Comparison of ENCODE assay signal across 11 mouse cellular contexts in genomic region chr19:23862736-23863135, GRCm38 (mm10).
DNase-seq lines count a peak whose midpoint lies in the region; ATAC-seq and TF ChIP-seq lines count a peak whose summit lies in the region.
"Had no signal": no experiment of that assay in that cellular context is flagged by ENCODE, and none has a peak within 500 bp of the region (broad histone marks: within the 10 kb centered on the region; RNA-seq: fewer than 3 reads in every experiment).

No protein-coding gene starts in this region.

- H3K27ac ChIP-seq in kidney, adult 2 months (ENCODE audit: insufficient read depth, low read depth, low read length): no peak overlapping the region
- H3K27ac ChIP-seq in midbrain, embryonic 14.5 days (replicated peaks; ENCODE audit: low read depth, low read length): no peak overlapping the region
- no peak overlapping the region for H3K27ac ChIP-seq in midbrain, embryonic 16.5 days (ENCODE audit: low read length)
- H3K27ac ChIP-seq in hindbrain, embryonic 10.5 days: no peak overlapping the region
- H3K27ac ChIP-seq: liver, embryonic 13.5 days had no signal

- peak; percentile 33; the same call in 1 of the 2 replicates for TF ChIP-seq CTCF in kidney, adult 2 months (conservative IDR thresholded peaks at IDR 0.05; ENCODE audit: insufficient read depth, insufficient read length, low read depth, low read length)

- H3K4me3 ChIP-seq in kidney, adult 2 months (ENCODE audit: insufficient read depth, low read depth, low read length): no peak overlapping the region
- no peak overlapping the region for H3K4me3 ChIP-seq in midbrain, embryonic 14.5 days (replicated peaks; ENCODE audit: low read depth, low read length)
- H3K4me3 ChIP-seq in midbrain, embryonic 16.5 days (ENCODE audit: low read depth, low read length): no peak overlapping the region
- no peak overlapping the region for H3K4me3 ChIP-seq in hindbrain, embryonic 10.5 days
- H3K4me3 ChIP-seq: liver, embryonic 13.5 days had no signal

- H3K9me3 ChIP-seq in midbrain, embryonic 14.5 days (ENCODE audit: control insufficient read depth, low read length): no peaks in the 10 kb centered on the region
- H3K9me3 ChIP-seq in midbrain, embryonic 16.5 days (replicated peaks; ENCODE audit: control insufficient read depth, low read length, poor library complexity, severe bottlenecking): no peaks in the 10 kb centered on the region; the same call in 1 of the 2 replicates
- peaks cover 4% of the 10 kb centered on the region for H3K9me3 ChIP-seq in hindbrain, embryonic 10.5 days
- H3K9me3 ChIP-seq: liver, embryonic 13.5 days had no signal

- no peak overlapping the region for H3K9ac ChIP-seq in midbrain, embryonic 14.5 days (replicated peaks; ENCODE audit: low read length)
- no peak overlapping the region for H3K9ac ChIP-seq in midbrain, embryonic 16.5 days (ENCODE audit: low read depth, low read length)
- H3K9ac ChIP-seq: liver, embryonic 13.5 days had no signal

- no peak for ATAC-seq in midbrain, embryonic 14.5 days (ENCODE audit: low FRiP score, low TSS enrichment)
- ATAC-seq in midbrain, embryonic 16.5 days: no peak

- H3K36me3 ChIP-seq in kidney, adult 2 months (ENCODE audit: control insufficient read depth, insufficient read depth, low read length): no peaks in the 10 kb centered on the region
- no peaks in the 10 kb centered on the region for H3K36me3 ChIP-seq in midbrain, embryonic 14.5 days (ENCODE audit: control insufficient read depth, insufficient read depth, low read length)
- H3K36me3 ChIP-seq in midbrain, embryonic 16.5 days (ENCODE audit: control insufficient read depth, insufficient read depth, low read length): 0 out of 2 replicates have a peak, but pooled peaks cover 3% of the 10 kb centered on the region
- no peaks in the 10 kb centered on the region for H3K36me3 ChIP-seq in hindbrain, embryonic 10.5 days
- H3K36me3 ChIP-seq: liver, embryonic 13.5 days had no signal

- TF ChIP-seq POLR2A in kidney, adult 2 months (IDR thresholded peaks at IDR 0.05; ENCODE audit: low read depth, low read length): no peak

- 18% methylated on average over 4 of the region's 4 CpGs for WGBS in kidney, adult 2 months
- 38% methylated on average over 4 of the region's 4 CpGs for WGBS in midbrain, embryonic 14.5 days
- WGBS in midbrain, embryonic 16.5 days: 30% methylated on average over 4 of the region's 4 CpGs
- WGBS in hindbrain, embryonic 10.5 days: 55% methylated on average over 4 of the region's 4 CpGs

- H3K4me1 ChIP-seq in kidney, adult 2 months (ENCODE audit: control insufficient read depth, insufficient read depth, low read length): peaks cover 10% of the 10 kb centered on the region; the same call in 1 of the 2 replicates
- H3K4me1 ChIP-seq in midbrain, embryonic 14.5 days (ENCODE audit: control insufficient read depth, insufficient read depth, low read length): peaks cover 16% of the 10 kb centered on the region
- H3K4me1 ChIP-seq in midbrain, embryonic 16.5 days (ENCODE audit: control insufficient read depth, insufficient read depth, low read length): peaks cover 18% of the 10 kb centered on the region
- H3K4me1 ChIP-seq in hindbrain, embryonic 10.5 days (replicated peaks): peaks cover 18% of the 10 kb centered on the region; the same call in 1 of the 2 replicates
- H3K4me1 ChIP-seq: liver, embryonic 13.5 days had no signal

- peak; percentile 13 for DNase-seq in adrenal gland, postnatal 14 days
- no peak for DNase-seq in adrenal gland, postnatal 25 days
- DNase-seq in kidney, adult 2 months: peak; percentile 23
- DNase-seq in kidney, adult 11 months: no peak
- peak; percentile 24 for DNase-seq in midbrain, embryonic 14.5 days
- peak; percentile 14 for DNase-seq in skeletal muscle tissue, adult 2 months (ENCODE audit: low read depth, low spot score)
- DNase-seq in hindbrain, embryonic 10.5 days (ENCODE audit: low spot score): no peak
- DNase-seq: cerebellum, postnatal 25 days; gastrocnemius, postnatal 36 days; liver, embryonic 13.5 days had no signal

- no peak overlapping the region for H3K4me2 ChIP-seq in midbrain, embryonic 14.5 days (ENCODE audit: low read length)
- H3K4me2 ChIP-seq in midbrain, embryonic 16.5 days (ENCODE audit: low read length): no peak overlapping the region
- H3K4me2 ChIP-seq: liver, embryonic 13.5 days had no signal

- no peaks in the 10 kb centered on the region for H3K27me3 ChIP-seq in kidney, adult 2 months (replicated peaks; ENCODE audit: control insufficient read depth, insufficient read depth, low read length)
- H3K27me3 ChIP-seq in midbrain, embryonic 14.5 days (ENCODE audit: control insufficient read depth, insufficient read depth, low read length): no peaks in the 10 kb centered on the region
- H3K27me3 ChIP-seq in midbrain, embryonic 16.5 days (ENCODE audit: control insufficient read depth, insufficient read depth, low read depth, low read length): no peaks in the 10 kb centered on the region
- no peaks in the 10 kb centered on the region for H3K27me3 ChIP-seq in hindbrain, embryonic 10.5 days (ENCODE audit: insufficient read depth, poor library complexity, severe bottlenecking)
- H3K27me3 ChIP-seq: liver, embryonic 13.5 days had no signal

Comparison
In these comparisons a context has a peak if more than half of its experiments do, and no peak if none do; other contexts are left out.
1. DNase-seq: peak in adrenal gland, postnatal 14 days (single experiment), kidney, adult 2 months (single experiment), midbrain, embryonic 14.5 days (single experiment) and skeletal muscle tissue, adult 2 months (single experiment); none in adrenal gland, postnatal 25 days (single experiment), kidney, adult 11 months (single experiment) and hindbrain, embryonic 10.5 days (single experiment).